Mouse (Mus musculus) cerebellum, adult 2 months (tissue): ENCODE results near the gene Hnrnpk. TPM values are rescaled to one million over a fixed set of nuclear protein-coding genes. Genes with fewer than 3 reads are reported as not detected.

Source experiments
- DNase-seq, 2 experiments: peaks; one replicate each; pipeline ENCODE4 v3.0.0; 2021
- H3K27ac ChIP-seq: fragments of 200-500 bp; 2 replicates; pipeline ENCODE4 v1.5.1; 2012; ENCODE audit warnings: low read length, control low read depth, inconsistent platforms; ENCODE audit not compliant: insufficient read depth
- H3K27me3 ChIP-seq: fragments of 200-500 bp; 2 replicates; pipeline ENCODE4 v1.6.1; 2012; ENCODE audit warnings: inconsistent platforms, mild to moderate bottlenecking, low read length, moderate library complexity; ENCODE audit not compliant: control insufficient read depth, insufficient read depth
- H3K4me1 ChIP-seq: fragments of 200-500 bp; 2 replicates; pipeline ENCODE4 v1.6.1; 2011; ENCODE audit warnings: low read length; ENCODE audit not compliant: control insufficient read depth, insufficient read depth
- H3K4me3 ChIP-seq: fragments of 200-500 bp; replicated peaks from 2 replicates; pipeline ENCODE3; 2011; ENCODE audit warnings: mild to moderate bottlenecking, low read depth, low read length, control low read depth; ENCODE audit not compliant: insufficient read depth
- CTCF ChIP-seq: fragments of 200-500 bp; IDR thresholded peaks from 2 replicates; pipeline ENCODE4 v1.5.1; 2011; ENCODE audit warnings: low read depth, mild to moderate bottlenecking, control low read depth, low read length, moderate library complexity, borderline replicate concordance; ENCODE audit not compliant: insufficient read depth
- POLR2A ChIP-seq: fragments of 200-500 bp; IDR thresholded peaks from 2 replicates; pipeline ENCODE4 v1.6.1; 2011; ENCODE audit warnings: low read length, control low read depth, borderline replicate concordance; ENCODE audit not compliant: insufficient read depth
- WGBS: fragments of 180-500 bp; shearing (Covaris S2); methylation state at CpG from one replicate; pipeline ENCODE4 v1.1.7; 2018; 5-methylcytosine and 5-hydroxymethylcytosine counted together
- polyA plus RNA-seq: library from polyadenylated mRNA; depleted of rRNA; stranded (reverse); fragments of >200 nt; gene quantifications from 2 replicates; pipeline ENCODE4 v1.2.3, GENCODE M21; 2012

Gene Hnrnpk
- polyA plus RNA-seq, 1 experiment = 385 TPM

DNA sequence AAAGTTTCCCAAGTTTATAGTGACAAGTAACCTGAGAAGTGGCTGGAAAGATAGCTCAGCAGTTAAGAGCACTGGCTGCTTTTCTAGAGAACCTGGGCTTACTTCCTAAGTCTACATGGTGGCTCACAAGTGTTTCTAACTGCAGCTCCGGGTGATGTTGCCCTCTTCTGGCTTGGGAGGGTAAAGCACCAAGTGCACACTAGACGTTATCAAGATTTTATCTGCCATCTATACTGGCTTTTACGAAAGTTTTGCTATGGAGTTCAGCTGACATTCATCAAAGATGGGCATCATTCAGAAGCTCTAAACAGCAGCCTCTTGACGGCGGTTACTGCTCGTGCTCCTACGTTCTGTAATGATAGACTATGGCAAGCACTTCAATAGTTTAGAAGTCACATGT is 15.2 kb downstream of the Hnrnpk start:
- Histone ChIP-seq H3K27ac (no peak overlapping the region), H3K27me3 (no peaks in the 10 kb centered on the region), H3K4me3 (no peak overlapping the region), H3K4me1 (no peaks in the 10 kb centered on the region)
- DNase-seq = peak; percentile 52 to 61
- no peak for TF ChIP-seq POLR2A
- TF ChIP-seq CTCF = peak; percentile 77
- 20% methylated on average over 7 of the region's 7 CpGs for whole genome bisulfite sequencing

DNA sequence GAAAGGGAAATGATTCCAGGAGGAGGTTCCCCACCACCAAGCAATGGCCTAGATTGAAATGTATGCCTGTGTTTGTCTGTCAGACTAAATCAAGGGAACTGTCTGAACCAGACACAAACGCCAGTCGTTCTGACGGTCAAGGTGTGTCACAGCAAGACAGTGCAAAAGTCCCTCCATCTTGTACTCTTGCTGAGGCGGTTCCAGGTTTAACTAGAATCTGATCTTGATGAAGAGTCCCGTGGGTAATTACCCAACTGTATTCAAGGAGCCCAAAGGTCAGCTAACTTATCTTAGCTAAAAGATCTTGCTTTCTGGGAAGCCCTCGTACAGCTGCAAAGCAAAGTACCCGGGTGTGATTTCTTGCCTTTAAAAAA is 17.6 kb downstream of the Hnrnpk start:
- WGBS = 85% methylated on average over 7 of the region's 7 CpGs
- TF ChIP-seq POLR2A (no peak), CTCF (no peak)
- Histone ChIP-seq H3K4me3 (peak overlapping the region; percentile 71), H3K27ac (no peak overlapping the region), H3K27me3 (no peaks in the 10 kb centered on the region), H3K4me1 (no peaks in the 10 kb centered on the region)
- DNase-seq = no peak

DNA sequence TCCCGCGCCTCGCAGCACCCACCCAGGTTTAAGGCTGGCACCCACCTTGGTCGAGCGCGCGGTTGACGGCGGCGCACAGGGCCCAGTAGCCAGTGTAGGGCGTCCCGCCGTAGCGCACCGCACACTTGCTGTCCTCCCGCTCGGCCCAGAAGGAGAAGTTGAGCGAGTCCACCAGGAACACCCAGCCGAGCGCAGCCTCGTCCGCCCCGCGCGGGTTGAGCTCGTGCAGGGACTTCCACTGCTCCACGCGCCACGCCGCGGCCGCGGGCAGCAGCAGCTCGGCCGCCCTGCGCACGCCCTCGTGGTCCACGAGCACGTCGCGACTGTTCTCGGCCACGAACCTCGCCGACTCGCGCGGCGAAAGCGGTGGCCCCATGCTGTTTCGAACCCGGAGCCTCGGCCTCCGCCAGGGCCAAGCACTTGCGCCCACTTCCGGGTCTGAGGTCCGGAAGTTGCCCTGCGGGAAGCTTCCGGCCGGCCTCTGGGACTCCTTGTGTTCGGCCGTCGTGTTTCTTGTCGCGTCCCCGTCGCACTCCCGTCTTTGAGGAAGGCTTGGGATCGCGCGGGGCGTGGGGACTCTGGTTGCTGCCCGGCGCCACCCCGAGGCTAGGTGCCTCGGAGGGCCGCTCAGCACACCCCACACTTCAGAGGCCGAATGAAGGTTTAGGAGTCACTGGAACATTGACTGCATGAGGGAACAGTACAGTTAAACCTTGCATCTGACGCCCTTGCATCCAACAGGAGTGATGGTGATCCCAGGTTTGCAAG is 18.2 kb downstream of the Hnrnpk start, which contains the start of gene 2210016F16Rik:
Gene 2210016F16Rik, minus strand, starts transcription at position 447 of the 768 bp plus-strand sequence.
- H3K27ac ChIP-seq = no peak within 1 kb of the TSS
- WGBS = 2% methylated on average over 80 of the region's 80 CpGs
- TF ChIP-seq POLR2A = no peak
- TF ChIP-seq CTCF = no peak

DNA sequence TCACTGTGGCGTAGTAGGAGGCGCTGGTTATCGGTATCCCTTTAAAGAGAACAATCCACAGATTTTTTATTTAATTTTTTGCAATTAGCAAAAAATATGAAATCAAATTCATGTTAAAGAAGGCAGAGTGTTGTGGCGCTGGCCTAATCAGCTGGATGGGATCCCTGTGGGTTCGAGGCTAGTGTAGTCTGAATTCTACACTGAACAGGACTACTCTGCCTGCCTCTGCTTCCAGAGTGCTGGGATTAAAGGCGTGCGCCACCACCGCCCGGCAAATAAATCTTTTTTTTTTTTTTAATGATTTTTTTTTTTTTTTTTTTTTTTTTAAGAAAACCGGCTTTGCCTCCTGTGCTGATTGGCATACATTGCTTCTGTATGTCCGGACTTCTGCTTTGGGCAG is 18.8 kb downstream of the Hnrnpk start:
- no peaks in the 10 kb centered on the region for H3K27me3 ChIP-seq
- H3K27ac ChIP-seq = no peak overlapping the region
- DNase-seq = no peak
- H3K4me1 ChIP-seq = no peaks in the 10 kb centered on the region
- H3K4me3 ChIP-seq = peak overlapping the region; percentile 71
- no peak for TF ChIP-seq POLR2A
- no peak for TF ChIP-seq CTCF
- WGBS = 38% methylated on average over 11 of the region's 11 CpGs

More for the DNA sequence above, 18.2 kb downstream of the Hnrnpk start, which contains the start of gene 2210016F16Rik:
- Histone ChIP-seq H3K4me1 (no peaks in the 10 kb centered on the region), H3K27me3 (no peaks in the 10 kb centered on the region), H3K4me3 (peak within 1 kb of the TSS; percentile 71)
- DNase-seq = peak; percentile 41 to 61

DNA sequence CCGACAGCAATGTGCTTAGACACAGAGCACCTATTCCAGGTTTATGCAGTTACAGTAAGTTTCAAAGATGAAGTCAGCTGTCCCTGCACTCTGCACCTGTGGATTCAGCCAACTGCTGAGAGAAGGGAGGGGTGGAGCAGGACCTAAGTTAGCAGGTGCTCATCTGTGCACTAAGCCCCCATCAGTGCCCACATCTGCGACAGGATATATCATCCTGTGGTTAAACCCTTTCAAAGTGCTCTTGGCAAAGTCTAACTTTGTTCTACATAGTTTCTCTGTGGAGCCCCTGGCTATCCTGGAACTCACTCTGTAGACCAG is 30.0 kb downstream of the Hnrnpk start:
- H3K27ac ChIP-seq = no peak overlapping the region

DNA sequence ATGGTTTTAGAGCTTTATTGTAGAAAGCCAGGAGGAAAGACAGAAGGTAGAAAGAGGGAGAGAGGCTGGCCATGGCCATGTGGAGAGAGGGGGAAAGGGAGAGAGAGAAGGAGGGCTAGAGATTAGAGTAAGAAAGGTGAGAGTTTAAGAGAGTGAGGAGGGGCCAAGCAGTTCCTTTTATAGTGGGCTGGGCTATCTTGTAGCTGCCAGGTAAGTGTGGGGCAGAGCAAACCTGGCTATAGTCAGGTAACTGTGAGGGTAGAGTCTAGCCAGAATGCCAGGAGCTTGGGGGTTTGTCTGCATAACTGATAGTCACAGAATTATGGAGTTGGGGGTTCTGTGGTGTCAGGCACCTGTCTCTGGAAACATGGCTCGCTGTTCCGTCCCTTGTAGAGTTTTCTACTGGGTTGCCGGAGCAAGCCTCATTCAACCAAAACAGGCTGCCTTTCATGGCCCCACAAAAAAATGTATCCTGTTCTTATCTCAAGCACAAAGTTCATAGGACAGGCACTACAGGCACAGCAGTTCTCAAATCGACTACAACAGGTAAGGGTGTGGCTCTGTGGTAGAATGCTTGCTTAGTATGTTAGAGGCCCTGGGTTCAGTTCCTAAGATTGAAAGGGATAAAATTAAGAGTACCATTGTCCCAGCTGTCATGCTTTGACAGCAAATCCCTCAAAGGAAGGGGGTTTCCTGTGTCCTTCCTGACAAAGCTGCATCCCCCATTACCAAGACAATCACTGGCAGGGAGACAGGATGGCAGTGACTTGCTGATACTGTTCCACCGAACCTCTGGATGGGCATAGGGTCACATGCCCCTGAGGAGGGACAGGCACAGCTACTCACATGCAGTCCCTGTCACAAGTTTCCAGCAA is 30.6 kb downstream of the Hnrnpk start:
- H3K27ac ChIP-seq = no peak overlapping the region
- H3K27me3 ChIP-seq = no peaks in the 10 kb centered on the region
- H3K4me1 ChIP-seq = no peaks in the 10 kb centered on the region
- WGBS = 82% methylated on average over 5 of the region's 5 CpGs
- H3K4me3 ChIP-seq = no peak overlapping the region
- no peak for TF ChIP-seq CTCF
- no peak for TF ChIP-seq POLR2A
- DNase-seq = no peak

More for the DNA sequence above, 30.0 kb downstream of the Hnrnpk start:
- TF ChIP-seq POLR2A = no peak
- no peak for TF ChIP-seq CTCF
- Histone ChIP-seq H3K27me3 (no peaks in the 10 kb centered on the region), H3K4me1 (no peaks in the 10 kb centered on the region), H3K4me3 (no peak overlapping the region)
- DNase-seq = no peak
- WGBS = 88% methylated on average over 2 of the region's 2 CpGs

DNA sequence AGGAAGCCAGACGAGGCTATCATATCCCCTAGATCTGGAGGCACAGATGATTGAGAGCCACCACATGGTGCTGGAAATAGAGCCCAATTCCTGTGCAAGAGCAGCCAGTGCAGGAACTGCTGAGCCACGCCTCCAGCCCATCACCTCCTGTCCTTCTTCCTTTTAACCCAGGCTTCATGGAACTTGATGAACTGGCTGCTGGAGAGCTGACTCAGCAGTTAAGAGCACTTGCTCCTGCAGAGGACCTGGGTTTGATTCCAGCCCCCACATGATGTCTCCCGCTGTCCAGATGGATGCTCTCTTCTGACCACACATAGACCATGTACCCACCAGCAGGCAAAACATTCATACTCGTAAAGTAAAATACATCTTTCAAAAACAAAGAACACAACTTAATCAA is 34.3 kb downstream of the Hnrnpk start:
- 63% methylated on average over 4 of the region's 4 CpGs for WGBS
- no peak for DNase-seq
- Histone ChIP-seq H3K4me1 (no peaks in the 10 kb centered on the region), H3K27me3 (no peaks in the 10 kb centered on the region), H3K27ac (no peak overlapping the region), H3K4me3 (no peak overlapping the region)
- TF ChIP-seq POLR2A (no peak), CTCF (no peak)

DNA sequence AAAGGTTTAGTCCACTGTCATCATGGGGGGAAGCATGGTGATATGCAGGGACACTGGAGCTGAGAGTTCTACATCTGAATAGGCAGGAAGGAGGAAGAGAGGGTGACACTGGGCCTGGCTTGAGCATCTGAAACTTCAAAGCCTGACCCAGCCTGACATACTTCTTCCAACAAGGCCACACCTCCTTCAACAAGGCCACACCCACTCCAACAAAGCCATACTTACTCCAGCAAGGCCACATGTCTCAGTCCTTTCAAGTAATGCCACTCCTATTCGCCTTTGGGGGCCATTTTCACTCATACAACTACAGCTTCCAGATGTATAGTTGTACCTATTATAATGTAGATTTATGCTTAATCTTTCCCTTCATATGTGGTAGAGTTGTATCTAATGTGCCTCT is 35.5 kb downstream of the Hnrnpk start:
- no peak for TF ChIP-seq CTCF
- no peak for TF ChIP-seq POLR2A
- WGBS = 59% methylated on average over 1 of the region's 1 CpGs
- DNase-seq = no peak
- Histone ChIP-seq H3K27ac (no peak overlapping the region), H3K4me3 (no peak overlapping the region), H3K27me3 (no peaks in the 10 kb centered on the region), H3K4me1 (no peaks in the 10 kb centered on the region)
